Mouse (Mus musculus): ENCODE measurements around the gene Sept8. TPM values are rescaled to one million over a fixed set of nuclear protein-coding genes. Genes with fewer than 3 reads are reported as not detected.

Gene Sept8
- 18.8 and 23.3 TPM in 2 replicates for polyA plus RNA-seq (2015; fragmentation: Nextera tagmentation; extraction: Ambion mirVana)

DNA sequence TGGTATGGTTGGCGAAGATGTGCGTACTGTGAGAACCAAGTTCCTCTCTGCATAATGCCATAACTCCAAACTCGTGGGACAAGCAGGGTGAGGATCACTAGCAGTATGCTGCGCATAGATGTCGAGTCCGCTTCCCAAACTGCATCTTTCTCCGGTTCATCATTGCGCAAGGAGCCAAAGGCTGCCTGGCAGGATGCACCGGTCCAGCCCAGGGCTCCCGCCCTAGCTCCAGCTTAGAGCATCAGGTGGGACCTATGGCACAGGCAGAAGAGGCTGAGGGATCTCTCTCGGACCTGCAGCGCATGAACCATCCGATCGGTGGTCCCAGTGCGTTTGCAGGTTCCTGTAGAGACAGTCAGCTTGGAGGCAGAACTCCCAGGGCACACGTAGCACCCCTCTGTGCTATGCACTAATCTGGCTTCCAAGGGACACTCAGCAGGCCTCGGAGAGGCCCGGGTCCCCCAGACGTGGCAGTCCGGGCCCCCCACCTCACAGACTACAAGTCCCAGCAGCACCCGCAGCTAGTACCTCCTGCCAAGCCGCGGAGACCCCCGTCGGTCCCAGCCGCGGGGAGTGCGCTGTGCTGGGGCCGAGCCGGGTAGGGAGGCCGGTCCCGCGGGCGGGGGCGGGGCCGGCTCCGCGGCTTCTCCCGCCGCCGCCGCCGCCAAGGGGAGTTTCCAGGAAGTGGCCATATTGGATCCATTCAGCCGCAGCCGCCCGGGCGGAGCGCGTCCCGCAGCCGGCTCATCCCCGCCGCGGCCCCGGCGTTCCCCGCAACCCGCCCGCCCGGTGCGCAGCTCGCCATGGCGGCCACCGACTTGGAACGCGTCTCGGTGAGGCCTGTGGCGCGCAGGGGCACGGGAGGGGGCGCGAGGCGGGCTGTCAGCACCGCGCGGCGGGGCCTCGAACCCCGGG lies at the start of gene Sept8:
TSS of gene Sept8 (plus strand) at position 51 of the 915 bp plus-strand sequence.
- Histone ChIP-seq H3K4me1 (replicated peaks) (peaks cover 49% of the 10 kb centered on the region), H3K4me2 (peak within 1 kb of the TSS; percentile 74), H3K36me3 (no peaks in the 10 kb centered on the region), H3K27me3 (no peaks in the 10 kb centered on the region), H3K9me3 (replicated peaks) (no peaks in the 10 kb centered on the region), H3K9ac (peak within 1 kb of the TSS; percentile 81), H3K4me3 (peak within 1 kb of the TSS; percentile 86), H3K27ac (peak within 1 kb of the TSS; percentile 82)
- ATAC-seq (replicated peaks; ENCODE audit: insufficient number of reproducible peaks, insufficient read depth, low FRiP score, low read depth): peak; percentile 67
- 5% methylated on average over 79 of the region's 79 CpGs for WGBS

DNA sequence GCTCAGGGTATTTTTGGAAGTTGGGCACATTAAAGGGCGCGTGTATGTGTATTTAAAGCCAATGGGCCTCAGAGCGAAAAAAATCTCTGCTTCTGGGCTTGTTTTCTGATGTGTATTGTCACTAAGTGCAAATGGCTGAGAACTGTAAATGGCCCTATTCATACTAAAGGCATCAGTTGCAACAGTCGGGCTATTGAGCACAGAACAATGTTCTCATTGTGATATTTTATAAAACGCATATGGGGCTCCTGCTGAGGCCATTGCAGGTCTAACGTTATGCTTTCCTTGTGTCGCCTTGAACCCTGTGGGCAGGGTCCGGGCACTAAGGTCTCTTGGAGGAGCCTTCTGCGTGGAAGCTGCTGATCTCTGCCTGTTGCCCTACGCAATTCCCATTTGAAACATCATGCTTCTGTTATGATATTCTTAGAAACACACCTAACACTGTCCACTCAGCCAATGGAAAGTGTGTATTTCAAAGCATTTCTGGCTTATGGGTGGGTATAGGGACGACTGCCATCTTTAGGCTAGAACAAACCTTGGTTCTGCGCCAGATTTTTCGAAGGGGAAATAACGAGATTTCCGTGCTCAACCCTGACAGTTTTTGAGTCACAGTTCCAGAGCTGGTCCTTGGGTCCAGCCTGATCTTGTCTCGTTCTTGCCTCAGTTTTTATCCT lies 49.6 kb upstream of the Sept8 start:
- no peak for ATAC-seq (replicated peaks; ENCODE audit: insufficient number of reproducible peaks, insufficient read depth, low FRiP score, low read depth)
- Histone ChIP-seq H3K4me2 (peak overlapping the region; percentile 56), H3K36me3 (no peaks in the 10 kb centered on the region), H3K4me3 (0 out of 2 replicates have a peak overlapping the region, but pooled peaks have one; percentile 28), H3K27me3 (peaks cover 69% of the 10 kb centered on the region), H3K9ac (no peak overlapping the region), H3K27ac (no peak overlapping the region), H3K9me3 (replicated peaks) (no peaks in the 10 kb centered on the region; the same call in 1 of the 2 replicates), H3K4me1 (replicated peaks) (peaks cover 25% of the 10 kb centered on the region)
- 36% methylated on average over 16 of the region's 16 CpGs for WGBS

DNA sequence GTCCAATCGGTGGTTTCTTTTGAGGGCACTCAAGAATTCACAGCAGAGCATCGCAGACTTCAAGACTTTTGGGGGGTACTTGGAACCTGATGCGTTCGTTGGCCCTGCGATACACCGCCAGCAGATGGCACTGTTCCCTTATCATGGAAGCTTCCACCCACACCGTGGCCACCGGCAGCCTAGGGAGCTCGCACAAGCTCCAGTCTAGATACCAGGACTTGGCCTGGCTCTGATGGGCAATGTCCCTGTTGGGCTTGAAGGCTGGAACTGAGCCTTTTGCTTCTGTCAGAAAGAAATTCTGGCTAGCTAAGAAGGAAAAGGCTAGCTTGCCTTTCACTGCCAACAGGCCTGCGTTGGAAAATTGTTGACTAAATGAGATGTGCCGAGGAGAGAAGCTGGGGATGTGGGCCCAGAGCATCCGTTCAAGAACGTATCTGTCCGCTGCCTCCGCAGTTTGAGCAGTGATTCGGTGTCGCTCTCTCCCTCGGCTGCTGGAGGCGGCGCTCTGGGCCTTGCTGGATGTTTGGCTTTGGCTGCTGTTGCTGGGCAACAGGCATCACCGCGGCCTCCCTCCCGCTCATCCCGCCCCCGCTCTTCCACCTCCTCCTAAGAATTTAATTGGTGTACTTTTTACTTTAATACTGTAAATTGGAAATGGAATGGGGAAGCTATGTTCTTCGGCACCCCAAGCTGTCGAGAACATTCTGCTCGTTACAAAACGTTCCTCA lies 48.9 kb upstream of the Sept8 start, which contains the start of gene Gm9837:
TSS of gene Gm9837 (minus strand) at position 512 of the 728 bp plus-strand sequence.
- H3K4me1 ChIP-seq (replicated peaks): peaks cover 25% of the 10 kb centered on the region
- peaks cover 69% of the 10 kb centered on the region for H3K27me3 ChIP-seq
- no peak within 1 kb of the TSS for H3K27ac ChIP-seq
- ATAC-seq (replicated peaks; ENCODE audit: insufficient number of reproducible peaks, insufficient read depth, low FRiP score, low read depth): peak; percentile 70
- peak within 1 kb of the TSS; percentile 28; the same call in 1 of the 2 replicates for H3K9ac ChIP-seq
- peak within 1 kb of the TSS; percentile 28 for H3K4me3 ChIP-seq
- H3K36me3 ChIP-seq: no peaks in the 10 kb centered on the region
- no peaks in the 10 kb centered on the region for H3K9me3 ChIP-seq (replicated peaks)
- 4% methylated on average over 29 of the region's 29 CpGs for WGBS
- peak within 1 kb of the TSS; percentile 56 for H3K4me2 ChIP-seq

DNA sequence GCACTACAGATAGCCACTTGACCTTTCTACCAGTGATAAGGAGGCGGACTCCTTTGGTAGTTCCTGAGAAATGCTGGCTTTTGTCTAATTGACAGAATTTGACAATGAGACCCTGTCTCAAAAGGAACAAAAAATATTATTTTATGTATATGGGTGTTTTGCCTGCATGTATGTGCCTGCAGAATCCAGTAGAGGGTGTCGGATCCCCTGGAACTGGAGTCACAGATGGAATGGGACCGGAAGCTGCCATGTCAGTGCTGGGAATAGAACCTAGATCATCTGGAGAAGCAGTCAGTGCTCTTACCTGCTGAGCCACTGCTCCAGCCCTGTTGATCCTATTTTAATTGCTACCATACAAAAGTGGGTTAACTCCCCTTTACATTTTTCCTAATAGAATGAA lies 46.3 kb upstream of the Sept8 start:
- Histone ChIP-seq H3K36me3 (no peaks in the 10 kb centered on the region), H3K4me2 (no peak overlapping the region), H3K9ac (no peak overlapping the region), H3K27me3 (peaks cover 66% of the 10 kb centered on the region), H3K4me1 (replicated peaks) (peaks cover 13% of the 10 kb centered on the region), H3K27ac (no peak overlapping the region), H3K9me3 (replicated peaks) (no peaks in the 10 kb centered on the region), H3K4me3 (no peak overlapping the region)
- ATAC-seq (replicated peaks; ENCODE audit: insufficient number of reproducible peaks, insufficient read depth, low FRiP score, low read depth): no peak
- 67% methylated on average over 3 of the region's 3 CpGs for WGBS

DNA sequence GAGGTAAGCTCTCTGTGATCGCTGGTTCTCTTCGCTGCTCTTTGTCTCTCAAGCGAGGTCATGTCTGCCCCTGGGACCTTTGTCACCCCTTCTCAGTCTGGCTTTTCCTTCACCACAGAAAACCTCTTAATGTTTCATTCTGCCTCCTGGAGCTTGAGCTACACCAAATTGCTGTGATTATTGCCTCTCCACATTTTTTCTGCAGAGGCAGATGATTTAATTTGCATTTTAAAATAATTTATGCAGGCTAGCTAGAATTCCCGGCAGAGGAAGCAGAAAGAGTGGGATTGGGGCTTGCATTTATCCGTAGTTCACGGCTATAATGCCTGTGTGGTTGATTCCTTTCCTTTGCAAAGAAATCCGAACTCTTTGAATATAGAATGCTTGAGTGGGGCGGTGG lies 43.4 kb upstream of the Sept8 start:
- no peak overlapping the region for H3K4me3 ChIP-seq
- H3K27me3 ChIP-seq: peaks cover 85% of the 10 kb centered on the region
- 37% methylated on average over 8 of the region's 8 CpGs for WGBS
- no peaks in the 10 kb centered on the region for H3K36me3 ChIP-seq
- no peaks in the 10 kb centered on the region for H3K9me3 ChIP-seq (replicated peaks)
- H3K27ac ChIP-seq: no peak overlapping the region
- H3K9ac ChIP-seq: no peak overlapping the region
- H3K4me1 ChIP-seq (replicated peaks): peaks cover 19% of the 10 kb centered on the region
- H3K4me2 ChIP-seq: no peak overlapping the region
- ATAC-seq (replicated peaks; ENCODE audit: insufficient number of reproducible peaks, insufficient read depth, low FRiP score, low read depth): no peak

DNA sequence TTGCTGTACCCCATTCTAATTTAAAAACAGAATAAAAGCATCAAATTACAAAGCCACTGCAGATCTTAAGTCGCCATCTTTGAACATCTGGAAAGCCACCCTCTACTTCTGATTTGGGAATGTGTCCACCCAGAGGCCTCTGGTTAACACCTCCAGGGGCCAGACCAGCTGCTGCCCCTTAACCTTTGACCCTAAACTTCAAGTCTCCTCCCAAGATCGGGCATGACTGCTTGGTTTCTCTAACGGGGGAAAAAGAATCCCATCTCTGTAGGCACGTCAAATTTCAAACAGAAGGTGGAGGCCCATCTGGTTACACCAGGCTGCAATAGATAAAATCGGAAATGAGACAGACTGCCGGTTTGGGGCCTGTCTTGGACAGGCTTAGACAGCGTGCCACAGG lies 41.2 kb upstream of the Sept8 start:
- Histone ChIP-seq H3K9ac (no peak overlapping the region), H3K27ac (no peak overlapping the region), H3K27me3 (peaks cover 87% of the 10 kb centered on the region), H3K4me1 (replicated peaks) (peaks cover 19% of the 10 kb centered on the region), H3K4me2 (no peak overlapping the region), H3K4me3 (no peak overlapping the region), H3K36me3 (no peaks in the 10 kb centered on the region), H3K9me3 (replicated peaks) (no peaks in the 10 kb centered on the region)
- no peak for ATAC-seq (replicated peaks; ENCODE audit: insufficient number of reproducible peaks, insufficient read depth, low FRiP score, low read depth)
- 66% methylated on average over 7 of the region's 7 CpGs for WGBS

DNA sequence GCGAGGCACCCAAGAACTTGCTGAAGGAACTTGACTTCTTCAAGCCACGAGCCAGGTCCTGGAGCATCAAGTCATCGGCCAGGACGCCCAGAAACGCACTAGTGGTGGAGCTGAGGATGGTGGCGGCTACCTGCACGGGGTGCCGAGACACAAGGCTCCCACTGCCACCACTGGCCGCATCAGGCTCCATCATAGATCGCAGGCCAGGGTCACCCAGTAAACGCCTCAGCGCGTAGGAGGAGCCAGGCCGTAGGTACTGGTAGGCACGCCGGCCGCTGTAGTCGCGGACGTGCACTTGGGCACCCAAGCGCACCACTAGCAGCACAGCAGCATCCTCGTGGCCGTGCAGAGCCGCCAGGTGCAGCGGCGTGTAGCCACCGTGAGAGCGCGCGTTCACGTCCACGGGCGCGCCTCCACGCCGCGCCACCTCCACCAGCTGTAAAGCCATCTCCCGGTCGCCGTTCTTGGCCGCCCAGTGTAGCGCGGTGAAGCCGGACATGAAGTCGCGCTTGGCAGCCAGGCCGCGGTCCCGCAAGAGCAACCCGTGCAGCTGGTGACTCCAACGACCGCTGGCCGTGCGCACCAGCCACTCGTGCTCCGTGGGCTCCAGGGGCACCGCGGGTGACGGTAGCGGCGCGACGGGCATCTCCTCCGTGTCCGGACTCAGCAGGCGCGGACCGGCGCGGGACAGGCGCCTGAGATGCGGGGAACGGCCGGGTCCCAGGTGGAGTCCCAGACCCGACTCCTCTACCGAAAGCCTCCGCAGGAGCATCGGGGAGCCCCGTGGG lies 40.5 kb upstream of the Sept8 start:
- peak overlapping the region; percentile 7 for H3K9ac ChIP-seq
- no peaks in the 10 kb centered on the region for H3K36me3 ChIP-seq
- H3K27me3 ChIP-seq: peaks cover 82% of the 10 kb centered on the region
- ATAC-seq (replicated peaks; ENCODE audit: insufficient number of reproducible peaks, insufficient read depth, low FRiP score, low read depth): peak; percentile 35; the same call in 1 of the 2 replicates
- H3K4me3 ChIP-seq: peak overlapping the region; percentile 61
- H3K9me3 ChIP-seq (replicated peaks): no peaks in the 10 kb centered on the region
- H3K4me2 ChIP-seq: peak overlapping the region; percentile 98
- 6% methylated on average over 79 of the region's 79 CpGs for WGBS
- peaks cover 19% of the 10 kb centered on the region for H3K4me1 ChIP-seq (replicated peaks)
- no peak overlapping the region for H3K27ac ChIP-seq

DNA sequence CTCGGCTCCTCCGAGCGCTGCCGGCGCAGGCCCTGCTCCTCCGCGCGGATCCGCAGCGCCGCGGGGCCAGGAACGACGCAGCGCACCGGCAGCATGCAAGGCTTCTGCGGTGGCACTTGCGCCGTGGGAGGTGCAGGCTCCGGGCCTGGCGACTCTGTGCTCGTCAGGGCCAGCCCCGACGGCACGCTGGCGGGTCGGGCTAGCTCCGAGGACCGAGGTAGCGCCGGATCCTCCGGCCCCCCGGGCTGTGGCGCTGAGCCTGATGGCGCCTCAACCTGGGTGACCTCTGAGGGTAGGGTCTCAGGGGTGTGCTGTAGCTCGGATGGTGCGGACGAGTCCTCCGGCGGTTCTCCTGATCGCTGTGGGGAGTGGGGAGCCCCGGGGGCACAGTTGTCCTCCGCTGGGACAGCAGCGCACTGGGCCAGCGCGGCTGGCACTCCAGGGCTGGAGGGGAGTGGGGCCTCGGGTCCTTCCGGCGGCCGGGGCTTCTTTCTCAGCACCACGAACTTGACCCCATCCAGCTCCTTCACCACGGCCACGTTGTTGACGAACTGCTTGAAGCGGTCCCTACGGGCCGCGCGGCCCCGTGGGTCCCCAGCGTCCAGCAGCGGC lies 39.8 kb upstream of the Sept8 start:
- H3K4me1 ChIP-seq (replicated peaks): peaks cover 19% of the 10 kb centered on the region
- H3K27me3 ChIP-seq: peaks cover 75% of the 10 kb centered on the region
- WGBS: 1% methylated on average over 62 of the region's 62 CpGs
- no peaks in the 10 kb centered on the region for H3K36me3 ChIP-seq
- ATAC-seq (replicated peaks; ENCODE audit: insufficient number of reproducible peaks, insufficient read depth, low FRiP score, low read depth): 0 out of 2 replicates have a peak, but pooled peaks have one; percentile 47
- H3K27ac ChIP-seq: no peak overlapping the region
- no peaks in the 10 kb centered on the region for H3K9me3 ChIP-seq (replicated peaks)
- peak overlapping the region; percentile 98 for H3K4me2 ChIP-seq
- peak overlapping the region; percentile 39 for H3K9ac ChIP-seq
- H3K4me3 ChIP-seq: peak overlapping the region; percentile 61

DNA sequence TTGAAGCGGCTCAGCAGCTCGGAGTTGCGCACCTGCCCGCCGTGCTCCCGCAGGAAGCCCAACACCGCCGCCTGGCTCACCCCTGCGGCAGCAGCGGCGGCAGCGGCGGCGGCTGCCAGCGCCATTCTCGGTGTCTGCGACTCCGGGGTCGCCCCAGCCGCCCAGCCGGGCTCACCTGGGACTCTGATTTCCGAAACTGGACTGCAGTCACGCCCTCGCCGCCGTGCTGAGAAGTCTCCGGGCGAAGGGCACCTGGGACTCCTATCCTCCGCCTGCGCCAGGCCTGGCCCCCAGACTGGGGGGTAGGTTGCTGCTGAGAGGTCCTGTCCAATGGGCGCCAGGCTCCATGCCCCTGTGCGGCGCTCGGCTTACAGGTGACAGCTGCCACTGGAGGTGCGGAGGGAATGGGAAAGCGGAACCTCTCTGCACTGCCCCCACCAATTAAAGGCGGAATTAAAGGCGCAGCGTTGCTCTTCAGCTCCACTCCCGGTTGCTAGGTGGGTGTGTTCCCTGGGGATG lies 39.2 kb upstream of the Sept8 start, which contains the start of the genes Gm9945 and Sowaha:
TSS of gene Gm9945 (plus strand) at position 384 of the 519 bp plus-strand sequence.
TSS of gene Sowaha (minus strand) at position 492 of the 519 bp plus-strand sequence.
- H3K4me1 ChIP-seq (replicated peaks): peaks cover 19% of the 10 kb centered on the region
- H3K36me3 ChIP-seq: no peaks in the 10 kb centered on the region
- ATAC-seq (replicated peaks; ENCODE audit: insufficient number of reproducible peaks, insufficient read depth, low FRiP score, low read depth): no peak; the same call in 1 of the 2 replicates
- H3K4me2 ChIP-seq: peak within 1 kb of the TSS; percentile 98
- 4% methylated on average over 40 of the region's 40 CpGs for WGBS
- H3K27ac ChIP-seq: no peak within 1 kb of the TSS
- H3K4me3 ChIP-seq: peak within 1 kb of the TSS; percentile 61
- peak within 1 kb of the TSS; percentile 39 for H3K9ac ChIP-seq
- no peaks in the 10 kb centered on the region for H3K9me3 ChIP-seq (replicated peaks)
- H3K27me3 ChIP-seq: peaks cover 70% of the 10 kb centered on the region

Measured in heart, embryonic 15.5 days (tissue).